Mouse (Mus musculus) myocyte (in vitro differentiated cells): ENCODE results near the gene Mapkapk3. TPM values are rescaled to one million over a fixed set of nuclear protein-coding genes. Genes with fewer than 3 reads are reported as not detected.
"Not testable (repeated sequence)": the region's sequence is repeated elsewhere in the genome, so short reads cannot be mapped to it uniquely, and the experiment has no call there.

ENCODE experiments used
- H3K27me3 ChIP-seq: one replicate; pipeline ENCODE4 v1.6.1; 2011; ENCODE audit not compliant: control insufficient read depth, insufficient read depth, insufficient read length
- H3K36me3 ChIP-seq: one replicate; pipeline ENCODE4 v1.6.1; 2011; ENCODE audit not compliant: control insufficient read depth, insufficient read depth
- H3K4me2 ChIP-seq: one replicate; pipeline ENCODE4 v1.6.1; 2011; ENCODE audit warnings: low read depth, control low read depth
- H3K4me3 ChIP-seq: one replicate; pipeline ENCODE4 v1.5.1; 2011; ENCODE audit warnings: mild to moderate bottlenecking, control low read depth, moderate library complexity
- H3K79me2 ChIP-seq: one replicate; pipeline ENCODE4 v1.6.1; 2011; ENCODE audit not compliant: control insufficient read depth, insufficient read depth
- H3ac ChIP-seq: one replicate; pipeline ENCODE4 v1.6.1; 2011; ENCODE audit not compliant: control insufficient read depth, insufficient read length
- CEBPB ChIP-seq: IDR thresholded peaks from 2 replicates; pipeline ENCODE4 v1.6.1; 2011; ENCODE audit warnings: mild to moderate bottlenecking, moderate library complexity; ENCODE audit not compliant: poor library complexity, insufficient read depth, severe bottlenecking
- E2F4 ChIP-seq: IDR thresholded peaks from one replicate; pipeline ENCODE4 v1.6.1; 2011; ENCODE audit warnings: mild to moderate bottlenecking, control low read depth, moderate library complexity; ENCODE audit not compliant: insufficient read depth
- MAX ChIP-seq: IDR thresholded peaks from one replicate; pipeline ENCODE4 v1.6.1; 2011; ENCODE audit warnings: low read depth, mild to moderate bottlenecking, control low read depth
- MYOD1 ChIP-seq, 3 experiments: IDR thresholded peaks; one replicate each; pipeline ENCODE4 v1.6.1; 2011; ENCODE audit warnings: control low read depth in 2 of 3, low read depth in 2 of 3, mild to moderate bottlenecking in 2 of 3, moderate library complexity in 1 of 3; ENCODE audit not compliant: insufficient read length in 2 of 3, control insufficient read depth in 1 of 3
- MYOG ChIP-seq, 3 experiments: IDR thresholded peaks; one replicate each; pipeline ENCODE4 v1.6.1; 2011; ENCODE audit warnings: control low read depth in 2 of 3, low read depth in 2 of 3, mild to moderate bottlenecking in 2 of 3; ENCODE audit not compliant: insufficient read length in 2 of 3, control insufficient read depth in 1 of 3, insufficient read depth in 1 of 3
- POLR2A ChIP-seq: IDR thresholded peaks from one replicate; pipeline ENCODE4 v1.6.1; 2011; ENCODE audit warnings: low read depth, mild to moderate bottlenecking, control low read depth, moderate library complexity; ENCODE audit not compliant: insufficient read length
- POLR2AphosphoS2 ChIP-seq: IDR thresholded peaks from one replicate; pipeline ENCODE4 v1.6.1; 2011; ENCODE audit warnings: low read depth, control low read depth; ENCODE audit not compliant: insufficient read length
- REST ChIP-seq: IDR thresholded peaks from one replicate; pipeline ENCODE4 v1.6.1; 2011; ENCODE audit warnings: mild to moderate bottlenecking, control low read depth, moderate library complexity; ENCODE audit not compliant: insufficient read depth, insufficient read length
- SRF ChIP-seq: IDR thresholded peaks from one replicate; pipeline ENCODE4 v1.6.1; 2011; ENCODE audit warnings: low read depth; ENCODE audit not compliant: control insufficient read depth, insufficient read length
- TCF12 ChIP-seq: IDR thresholded peaks from one replicate; pipeline ENCODE4 v1.6.1; 2011; ENCODE audit warnings: mild to moderate bottlenecking, control low read depth; ENCODE audit not compliant: poor library complexity, insufficient read depth, severe bottlenecking
- TCF3 ChIP-seq: IDR thresholded peaks from one replicate; pipeline ENCODE4 v1.6.1; 2011; ENCODE audit warnings: low read depth, control low read depth; ENCODE audit not compliant: insufficient read length
- USF1 ChIP-seq: IDR thresholded peaks from one replicate; pipeline ENCODE4 v1.6.1; 2011; ENCODE audit warnings: low read depth, mild to moderate bottlenecking, control low read depth, moderate library complexity
- polyA plus RNA-seq: library from polyadenylated mRNA; unstranded; fragments of >200 nt; fragmentation: generic; extraction: Trizol; gene quantifications from one replicate; pipeline ENCODE4 v1.2.1, GENCODE M21; 2012; ENCODE audit warnings: missing spikeins

The Mapkapk3 gene
- polyA plus RNA-seq, 1 experiment, result 3.9 TPM

GRCm38 (mm10) chr9:107307099-107307872, 17.6 kb upstream of the Mapkapk3 start:
- TF ChIP-seq MAX, result no peak
- TF ChIP-seq CEBPB, result no peak
- TF ChIP-seq TCF12, result no peak
- no peak for TF ChIP-seq USF1
- Histone ChIP-seq H3ac (no peak overlapping the region), H3K4me2 (no peak overlapping the region), H3K79me2 (no peaks in the 10 kb centered on the region), H3K27me3 (no peaks in the 10 kb centered on the region), H3K36me3 (no peaks in the 10 kb centered on the region), H3K4me3 (no peak overlapping the region)

GRCm38 (mm10) chr9:107306673-107307072, 17.0 kb upstream of the Mapkapk3 start:
- not testable (repeated sequence) for H3K79me2 ChIP-seq, H3K27me3 ChIP-seq, H3K4me2 ChIP-seq, H3K36me3 ChIP-seq, H3ac ChIP-seq, H3K4me3 ChIP-seq

- H3K4me2 ChIP-seq, result no peak overlapping the region
- H3K4me3 ChIP-seq, result no peak overlapping the region
- TF ChIP-seq REST (no peak), E2F4 (no peak), USF1 (no peak), TCF3 (no peak), MAX (no peak), POLR2A (no peak), MYOG (IDR thresholded peaks at IDR 0.05; ENCODE audit: control insufficient read depth in 1 of 3, insufficient read depth in 1 of 3, insufficient read length in 2 of 3, low read depth in 2 of 3) (no peak), CEBPB (no peak), TCF12 (no peak), SRF (no peak), POLR2AphosphoS2 (no peak), MYOD1 (IDR thresholded peaks at IDR 0.05; ENCODE audit: control insufficient read depth in 1 of 3, insufficient read length in 2 of 3, low read depth in 2 of 3) (no peak)
- H3K79me2 ChIP-seq, result no peaks in the 10 kb centered on the region
- H3K36me3 ChIP-seq, result no peaks in the 10 kb centered on the region
- no peak overlapping the region for H3ac ChIP-seq
- no peaks in the 10 kb centered on the region for H3K27me3 ChIP-seq
These were observed 16.2 kb upstream of the Mapkapk3 start for GRCm38 (mm10) chr9:107305601-107306542.

GRCm38 (mm10) chr9:107305012-107305411, 15.3 kb upstream of the Mapkapk3 start:
- Histone ChIP-seq H3ac (no peak overlapping the region), H3K4me3 (no peak overlapping the region), H3K79me2 (no peaks in the 10 kb centered on the region), H3K36me3 (no peaks in the 10 kb centered on the region), H3K27me3 (no peaks in the 10 kb centered on the region), H3K4me2 (no peak overlapping the region)
- TF ChIP-seq MYOG (IDR thresholded peaks at IDR 0.05; ENCODE audit: control insufficient read depth in 1 of 3, insufficient read depth in 1 of 3, insufficient read length in 2 of 3, low read depth in 2 of 3) (no peak), POLR2A (no peak), CEBPB (no peak), MAX (no peak), REST (no peak), USF1 (no peak), MYOD1 (IDR thresholded peaks at IDR 0.05; ENCODE audit: control insufficient read depth in 1 of 3, insufficient read length in 2 of 3, low read depth in 2 of 3) (no peak), SRF (no peak), E2F4 (no peak), TCF3 (no peak), TCF12 (no peak), POLR2AphosphoS2 (no peak)

GRCm38 (mm10) chr9:107304383-107304782, 14.7 kb upstream of the Mapkapk3 start:
- Histone ChIP-seq H3K4me3 (no peak overlapping the region), H3K36me3 (no peaks in the 10 kb centered on the region), H3K79me2 (no peaks in the 10 kb centered on the region), H3ac (no peak overlapping the region), H3K4me2 (no peak overlapping the region), H3K27me3 (no peaks in the 10 kb centered on the region)
- TF ChIP-seq SRF, result no peak
- TF ChIP-seq CEBPB, result no peak
- TF ChIP-seq TCF12, result no peak
- TF ChIP-seq TCF3, result no peak
- no peak for TF ChIP-seq MYOG (IDR thresholded peaks at IDR 0.05; ENCODE audit: control insufficient read depth in 1 of 3, insufficient read depth in 1 of 3, insufficient read length in 2 of 3, low read depth in 2 of 3)
- TF ChIP-seq E2F4, result no peak
- no peak for TF ChIP-seq MAX
- no peak for TF ChIP-seq REST
- no peak for TF ChIP-seq MYOD1 (IDR thresholded peaks at IDR 0.05; ENCODE audit: control insufficient read depth in 1 of 3, insufficient read length in 2 of 3, low read depth in 2 of 3)
- no peak for TF ChIP-seq POLR2A
- TF ChIP-seq USF1, result no peak
- TF ChIP-seq POLR2AphosphoS2, result no peak
